Mouse (Mus musculus) layer of hippocampus, postnatal 14 days (tissue): Measurements from ENCODE around the gene Zmat3. TPM values are rescaled to one million over a fixed set of nuclear protein-coding genes. Genes with fewer than 3 reads are reported as not detected.
A peak's percentile ranks its signal among the peaks of the same experiment; 100 is the strongest.

Experiments
- DNase-seq, 2 experiments: peaks; one replicate each; pipeline ENCODE4 v3.0.0; 2021 to 2022; ENCODE audit warnings: low spot score in 2 of 2, mixed read lengths in 1 of 2
- total RNA-seq, 2 experiments: library from RNA; stranded (reverse); gene quantifications; 2 replicates each; pipeline ENCODE4 v1.2.3; 2021

Zmat3 gene
- total RNA-seq, 2 experiments from 2014 or later: 83.6 TPM

DNA sequence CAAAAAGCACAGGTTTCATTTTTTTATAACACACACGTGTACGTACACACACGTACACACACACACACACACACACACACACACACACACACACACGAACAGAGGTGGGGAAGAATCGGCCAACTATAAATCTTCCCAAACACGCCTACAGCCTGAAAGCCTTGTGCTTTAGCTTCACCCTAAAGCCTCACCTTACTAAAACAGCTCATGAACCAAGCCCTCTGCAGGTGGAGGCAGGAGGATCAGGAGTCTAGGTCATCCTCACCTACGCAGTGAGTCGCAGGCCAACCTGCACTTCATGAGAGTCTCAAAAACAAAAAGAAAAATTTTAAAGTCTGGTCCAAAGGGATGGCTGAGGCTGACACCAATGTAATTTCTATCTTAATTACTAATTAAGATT, 6.7 kb upstream of the Zmat3 start:
- DNase-seq: no peak

DNA sequence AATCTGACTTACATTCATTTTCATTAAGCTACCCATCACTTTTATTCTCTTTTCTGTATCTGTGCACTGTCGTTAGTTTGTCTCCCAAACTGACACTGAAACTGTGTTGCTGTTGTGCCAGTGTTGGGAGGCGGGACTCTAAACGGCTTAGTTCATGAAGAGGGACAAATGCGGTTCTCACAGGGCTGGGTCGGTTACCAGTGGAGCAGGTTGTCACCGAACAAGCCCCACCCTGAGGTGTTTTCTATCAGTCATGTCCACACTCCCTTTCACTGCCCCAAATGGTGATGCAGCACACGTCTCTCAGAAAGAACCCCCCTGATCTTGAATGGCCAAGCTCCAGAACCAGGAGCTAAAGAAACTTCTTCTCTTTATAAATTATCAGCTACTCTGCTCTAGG, 6.1 kb upstream of the Zmat3 start:
- DNase-seq: no peak

DNA sequence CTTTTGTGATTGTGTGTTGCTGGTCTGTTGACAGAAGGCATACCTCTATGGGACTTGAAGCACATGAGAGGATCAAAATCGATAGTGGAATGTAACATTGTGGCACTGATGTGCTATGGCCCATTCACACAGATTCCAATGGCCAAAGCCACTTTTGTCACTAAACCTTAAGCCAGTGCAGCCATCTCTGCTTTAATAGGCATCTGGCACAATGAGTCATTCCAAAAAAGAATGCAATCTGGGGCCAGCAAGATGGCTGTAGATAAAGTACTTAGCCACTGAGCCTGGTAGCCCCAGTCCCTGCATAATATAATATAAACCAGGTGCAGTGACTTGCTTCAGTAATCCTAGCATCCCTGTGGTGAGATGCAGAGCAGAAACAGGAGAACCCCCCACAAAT, 1.7 kb upstream of the Zmat3 start:
- no peak for DNase-seq

DNA sequence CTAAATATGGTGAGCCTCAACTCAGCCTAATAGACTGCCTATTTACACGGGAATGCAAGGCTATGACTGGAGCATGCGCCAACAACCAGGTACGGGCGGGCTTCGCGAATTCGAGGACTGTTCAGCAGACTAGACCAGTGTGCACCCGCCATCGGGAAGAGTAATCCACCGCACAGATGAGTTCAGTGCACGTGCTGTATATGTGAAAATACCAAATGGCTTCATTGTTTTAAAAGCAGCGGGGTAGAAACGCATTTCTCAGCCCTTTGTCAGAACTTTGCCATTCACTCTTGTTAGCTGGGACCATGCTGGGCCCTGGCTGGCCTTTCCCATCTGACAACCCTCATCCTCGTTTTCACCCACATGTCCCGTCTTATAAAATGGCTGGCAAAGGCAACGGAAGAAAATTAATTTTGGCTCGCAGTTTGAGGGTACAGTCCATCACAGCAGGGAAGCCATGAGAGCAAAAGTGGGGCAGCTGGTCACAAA, 476 bp upstream of the Zmat3 start:
- no peak for DNase-seq

DNA sequence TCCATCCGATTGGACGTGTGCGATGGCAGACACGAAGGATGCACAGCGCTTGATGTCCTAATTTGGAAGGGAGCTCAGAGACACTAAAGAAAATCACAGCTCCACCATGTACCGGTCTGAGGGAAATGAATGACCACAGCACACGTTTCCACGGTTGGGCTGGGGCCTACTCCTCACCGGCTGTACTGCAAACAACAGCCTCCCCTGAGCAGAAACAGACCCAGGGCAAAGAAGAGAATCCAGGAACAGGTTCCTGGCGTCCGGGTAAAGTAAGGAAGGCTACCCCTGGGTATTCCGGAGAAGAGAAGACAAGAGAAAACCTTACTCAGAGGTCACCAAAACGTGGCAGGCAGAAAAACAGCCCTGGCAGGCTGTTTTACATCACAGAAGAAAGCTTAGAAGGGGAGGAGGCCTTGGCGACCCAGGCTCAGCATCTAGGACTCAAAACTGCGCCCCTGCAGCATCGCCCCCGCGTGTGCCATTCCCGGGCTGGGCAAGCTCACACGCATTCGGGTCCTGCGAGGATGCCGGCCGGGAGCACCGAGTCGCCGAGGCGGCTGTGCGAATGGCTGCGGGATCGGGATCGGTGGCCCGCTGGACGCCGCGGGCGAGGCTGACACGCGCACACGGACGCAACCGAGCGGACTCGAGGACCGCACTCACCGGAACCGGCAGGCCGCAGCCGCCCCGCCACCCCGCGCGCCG, 821 bp downstream of the Zmat3 start:
- DNase-seq: peak in 1 of 2 experiments; percentile 16

DNA sequence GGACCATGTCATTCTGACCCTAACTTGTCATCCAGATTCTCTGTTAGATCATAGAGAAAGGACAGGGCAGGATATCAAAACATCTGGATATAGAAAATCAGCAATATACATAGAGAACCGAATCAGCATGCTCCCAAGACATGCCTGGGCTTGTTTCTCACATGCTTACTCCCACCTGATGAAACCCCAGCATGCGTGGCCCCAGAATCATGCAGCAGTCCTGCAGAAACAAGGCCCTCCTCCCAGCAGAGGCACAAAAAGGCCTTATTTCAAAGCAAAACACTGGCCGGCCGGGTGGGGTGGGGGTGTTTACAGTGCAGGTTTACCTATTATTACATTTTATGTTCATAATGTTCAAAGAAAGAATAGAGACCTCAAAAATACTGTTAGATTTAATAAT, 1.6 kb downstream of the Zmat3 start:
- DNase-seq: no peak

DNA sequence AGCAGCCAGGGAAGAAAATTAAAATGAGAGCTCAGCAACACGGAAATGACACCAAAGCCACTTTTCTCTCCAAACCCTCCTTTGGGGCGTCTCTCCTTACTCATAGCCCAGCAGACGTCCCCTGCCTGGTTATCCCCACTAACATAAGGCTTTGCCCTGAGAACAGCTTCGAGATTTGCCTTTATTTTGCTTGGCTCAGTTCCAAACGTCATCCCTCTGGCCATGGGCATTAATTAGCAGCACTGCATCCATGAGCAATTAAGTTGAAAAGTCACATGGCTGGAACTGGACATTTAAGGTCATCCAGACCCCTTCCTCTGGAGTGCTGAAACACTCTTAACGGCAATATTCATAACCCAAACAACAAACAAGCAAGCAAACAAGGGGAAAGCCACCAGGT, 4.6 kb downstream of the Zmat3 start:
- DNase-seq: no peak

DNA sequence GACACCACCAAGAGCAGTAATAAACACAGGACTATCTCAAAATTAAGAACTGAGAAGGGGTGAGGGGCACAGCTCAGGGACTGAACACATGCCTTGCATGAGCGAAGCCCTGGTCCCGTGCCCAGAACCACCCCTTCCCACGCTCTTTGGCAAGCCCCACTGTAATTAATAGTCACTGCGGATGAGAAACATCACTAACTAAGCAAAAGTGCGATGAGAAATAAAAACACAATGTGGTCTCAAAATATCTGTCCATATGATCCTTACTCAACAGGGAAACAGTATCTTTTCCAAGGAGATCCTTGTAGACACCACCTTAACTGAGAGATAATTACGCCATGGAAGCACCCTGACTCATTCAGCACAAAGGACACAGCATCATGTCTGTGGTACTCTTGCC, 17.9 kb downstream of the Zmat3 start:
- DNase-seq: peak; percentile 70 to 91

DNA sequence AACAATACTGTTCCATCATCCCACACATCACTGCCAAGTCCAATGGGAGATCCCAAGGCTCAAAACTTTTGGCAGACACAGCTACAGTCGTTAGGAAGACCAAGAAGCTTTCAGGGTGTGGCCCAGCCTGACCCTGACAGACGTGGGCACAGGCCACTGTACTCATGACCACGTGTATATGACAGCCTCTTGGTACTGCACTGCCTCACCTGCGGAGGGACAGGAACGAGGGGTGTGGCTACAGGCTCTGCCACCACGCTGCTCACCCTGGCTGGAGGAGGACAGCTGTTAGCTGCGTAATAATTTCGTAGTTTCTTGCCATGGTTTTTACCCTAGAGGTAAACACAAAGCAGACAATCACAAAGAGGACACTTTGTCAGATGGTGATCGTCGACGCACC, 20.6 kb downstream of the Zmat3 start:
- DNase-seq: no peak

DNA sequence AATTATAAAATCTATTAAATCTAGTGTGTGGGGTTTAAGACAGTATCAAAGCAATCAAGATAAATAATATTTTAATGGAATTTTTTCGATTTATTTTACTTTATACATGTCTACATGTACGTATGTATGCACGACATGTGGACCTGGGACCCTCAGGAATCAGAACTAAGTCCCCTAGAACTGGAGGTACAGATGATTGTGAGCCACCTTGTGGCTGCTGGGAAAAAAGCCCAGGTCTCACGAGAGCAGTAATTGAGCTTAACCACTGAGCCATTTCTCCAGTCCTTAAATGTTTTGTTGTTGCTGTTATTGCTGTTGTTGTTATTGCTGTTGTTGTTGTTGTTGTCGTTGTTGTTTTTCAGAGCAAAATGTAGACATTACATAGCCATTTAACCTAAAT, 21.0 kb downstream of the Zmat3 start:
- no peak for DNase-seq

DNA sequence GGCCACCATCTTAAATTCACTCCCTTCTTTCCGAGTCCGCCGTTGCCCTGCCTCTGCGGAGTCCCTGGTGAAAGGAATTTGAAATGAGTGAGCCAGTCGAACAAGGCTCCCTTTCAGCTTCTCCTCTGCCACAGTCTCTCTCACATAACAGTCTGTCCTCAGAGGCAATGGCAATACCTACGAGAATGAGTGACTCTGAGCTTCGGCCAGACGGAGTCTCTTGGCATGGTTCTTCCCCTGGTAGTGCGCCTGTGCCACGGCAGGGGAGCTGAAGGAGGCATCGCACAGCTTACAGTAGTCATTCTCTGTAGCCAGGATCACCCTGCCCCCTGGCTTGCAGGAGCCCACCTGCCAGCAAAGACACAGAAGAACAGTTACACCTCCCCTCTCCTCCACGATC, 22.4 kb downstream of the Zmat3 start:
- DNase-seq: peak; percentile 28 to 58

DNA sequence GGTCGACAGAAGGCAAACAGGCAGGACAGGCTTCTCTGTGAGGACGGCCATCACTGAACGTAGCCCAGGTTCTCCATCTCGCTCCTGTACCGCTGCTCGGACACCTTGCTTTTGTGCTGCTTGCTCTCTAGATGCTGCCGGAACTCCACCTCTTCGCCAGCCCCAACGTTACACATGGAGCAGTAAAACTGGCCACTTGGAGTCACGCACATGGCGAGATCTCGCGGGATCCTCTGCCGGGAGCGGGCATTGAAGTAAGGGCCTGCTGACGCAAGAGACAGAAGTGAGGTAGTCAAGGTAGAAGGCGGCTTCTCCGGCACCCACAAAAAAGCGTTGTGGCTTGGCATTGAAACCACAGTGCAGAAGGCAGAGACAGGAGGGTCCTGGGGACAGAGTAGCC, 24.4 kb downstream of the Zmat3 start:
- no peak for DNase-seq

DNA sequence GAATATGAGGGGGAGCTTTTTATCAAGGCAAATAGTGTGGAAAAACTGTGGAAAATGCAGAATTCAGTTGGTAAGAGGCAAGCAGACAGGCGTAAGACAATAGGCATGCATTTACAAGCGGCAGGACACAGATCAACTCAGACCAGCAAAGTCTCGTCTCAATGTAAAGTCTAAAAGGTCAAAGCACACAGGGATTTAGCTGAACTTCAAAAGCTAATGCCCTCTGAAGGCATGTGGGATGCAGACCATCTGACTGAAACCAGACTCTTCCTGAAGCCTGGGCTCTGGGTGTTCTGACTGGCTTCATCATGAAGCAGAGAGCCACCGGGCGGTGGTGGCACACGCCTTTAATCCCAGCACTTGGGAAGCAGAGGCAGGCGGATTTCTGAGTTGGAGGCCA, 27.6 kb downstream of the Zmat3 start:
- no peak for DNase-seq

DNA sequence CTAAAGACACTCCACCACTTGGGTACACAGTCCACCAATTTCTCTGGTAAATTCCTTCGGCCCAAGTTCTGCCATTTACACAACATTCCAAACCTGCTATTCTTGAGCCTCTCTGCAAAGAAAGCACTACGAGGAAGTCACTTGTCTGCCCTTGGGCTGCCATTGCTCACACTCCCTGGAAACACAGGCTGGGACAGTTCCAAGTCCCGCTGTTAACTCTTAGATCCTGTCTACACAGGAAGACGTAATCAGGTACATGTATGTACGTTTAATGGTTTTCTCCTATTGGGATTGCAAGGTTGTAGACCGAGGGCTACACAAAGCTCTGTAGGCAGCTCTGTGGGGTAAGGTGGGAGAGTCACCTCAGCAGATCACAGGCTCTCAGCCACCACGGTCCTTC, 28.0 kb downstream of the Zmat3 start:
- DNase-seq: no peak

DNA sequence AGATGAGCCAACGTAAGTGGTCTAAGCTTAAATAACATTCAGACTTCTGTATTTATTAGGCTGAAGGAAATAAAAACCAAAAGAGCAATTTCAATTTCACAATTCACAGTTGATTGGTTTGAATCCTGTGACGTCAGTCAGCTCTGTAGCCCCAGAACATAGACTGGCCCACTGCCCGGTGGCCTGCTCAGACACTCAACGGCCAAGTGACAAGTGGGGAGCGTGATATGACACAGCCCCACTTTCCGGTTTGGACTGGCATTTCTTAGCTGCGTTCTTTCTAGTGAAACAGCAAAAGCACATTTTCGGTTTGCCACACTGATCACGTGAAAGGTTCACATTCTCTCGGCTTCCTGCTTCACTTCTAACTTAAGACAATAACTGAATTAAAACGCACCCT, 30.9 kb downstream of the Zmat3 start:
- no peak for DNase-seq

DNA sequence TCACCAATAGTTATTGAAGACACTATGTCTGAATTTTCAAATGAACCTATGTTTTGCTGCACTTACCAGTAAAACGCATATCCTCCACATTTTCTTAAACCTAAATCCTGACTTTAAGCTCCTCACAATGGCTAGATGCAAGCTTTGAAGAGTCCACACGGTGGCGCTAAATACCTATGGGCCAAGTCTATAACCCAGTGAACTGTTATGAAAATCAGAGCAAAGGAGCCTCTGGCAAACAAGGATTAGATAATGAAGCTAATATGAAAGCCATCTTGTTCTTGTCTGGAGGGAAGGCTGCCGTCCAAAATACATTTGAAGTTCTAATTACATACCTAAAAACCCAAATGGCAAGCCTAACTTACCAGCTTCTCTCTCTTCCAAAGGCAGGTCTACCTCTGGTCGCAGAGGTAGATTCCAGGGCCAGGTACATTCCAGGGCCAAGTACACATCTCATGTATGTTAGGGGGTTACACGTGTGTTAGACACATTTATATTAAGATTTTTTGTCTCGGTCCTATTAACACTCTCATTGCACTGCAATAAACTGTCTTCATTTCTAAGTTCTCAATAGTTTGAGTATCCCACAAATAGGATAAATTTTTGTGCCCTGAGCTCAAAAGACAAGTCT, 32.2 kb downstream of the Zmat3 start:
- DNase-seq: peak; percentile 69 to 85

DNA sequence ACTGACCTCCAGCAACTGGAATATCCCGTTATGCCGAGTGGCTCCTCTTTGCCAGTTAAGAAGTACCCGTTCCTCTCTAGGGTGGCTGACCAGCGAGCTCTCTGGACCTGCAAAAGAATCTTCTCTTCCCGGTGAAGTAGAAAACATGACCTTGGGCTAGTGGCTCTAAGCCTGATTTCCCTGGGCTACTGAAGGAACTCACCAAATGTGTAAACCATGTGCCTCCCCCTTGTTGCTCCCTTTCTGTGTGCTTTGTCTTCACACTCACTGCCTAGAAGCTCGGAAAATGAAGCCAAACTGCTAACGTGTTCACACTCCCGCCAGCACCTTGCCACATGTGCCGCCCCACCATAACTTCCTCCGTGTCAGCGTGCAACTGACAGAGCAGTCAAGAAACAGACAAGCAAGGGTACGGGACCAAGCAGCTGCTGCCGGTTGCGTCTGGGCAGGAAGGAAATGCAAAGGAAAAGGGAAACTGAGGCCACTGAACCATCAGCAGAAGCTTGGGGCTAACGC, 47.9 kb downstream of the Zmat3 start:
- DNase-seq: no peak

DNA sequence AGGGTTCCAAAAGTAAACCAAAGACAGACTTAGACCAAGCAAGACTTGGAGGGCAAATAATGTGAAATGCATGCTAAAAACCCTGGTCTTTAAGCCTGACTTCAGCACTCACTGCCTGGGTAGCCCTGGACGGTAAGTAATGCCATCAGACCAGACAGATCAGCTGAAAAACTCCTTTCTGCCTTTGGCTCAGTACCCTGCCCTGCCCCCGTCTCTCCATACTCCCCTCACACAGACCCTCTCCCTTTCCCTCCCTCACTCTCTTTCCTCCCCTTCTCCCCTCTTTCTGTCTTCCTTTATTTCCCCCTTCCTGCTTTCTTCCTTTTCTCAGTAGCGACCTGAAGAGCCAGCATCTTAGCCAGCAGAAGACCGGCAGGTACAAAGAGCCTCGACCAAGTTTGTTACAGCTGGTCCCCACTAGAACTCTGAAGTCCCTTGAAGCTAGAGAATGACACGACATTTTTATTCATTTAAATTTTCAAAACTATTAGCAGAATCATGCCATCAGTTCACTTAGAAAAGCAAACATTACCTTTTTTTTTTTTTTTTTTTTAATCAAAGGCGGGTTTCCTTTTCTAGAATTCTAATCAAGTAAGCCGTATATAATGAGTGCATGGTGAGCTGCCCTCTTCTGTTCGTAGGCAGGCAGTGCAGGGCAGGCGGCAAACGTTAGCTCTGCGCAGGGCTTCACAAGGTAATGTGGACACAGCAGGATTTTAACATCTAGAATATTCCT, 48.5 kb downstream of the Zmat3 start:
- peak; percentile 48 to 50 for DNase-seq

DNA sequence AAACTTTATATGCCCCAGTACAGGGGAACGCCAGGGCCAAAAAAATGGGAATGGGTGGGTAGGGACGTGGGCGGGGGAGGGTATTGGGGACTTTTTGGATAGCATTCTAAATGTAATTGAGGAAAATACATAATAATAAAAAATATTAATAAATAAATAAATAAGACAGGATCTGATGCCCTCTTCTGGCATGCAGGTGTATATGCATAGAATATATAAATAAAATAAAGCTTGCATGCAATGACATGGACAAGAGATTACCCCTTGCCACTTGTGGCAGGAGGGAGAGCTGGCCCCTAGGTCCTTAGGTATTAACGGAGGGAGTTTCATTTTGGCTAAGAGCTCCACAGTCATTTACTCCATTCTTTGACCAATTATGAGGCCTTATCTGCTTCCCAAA, 51.1 kb downstream of the Zmat3 start:
- no peak for DNase-seq

DNA sequence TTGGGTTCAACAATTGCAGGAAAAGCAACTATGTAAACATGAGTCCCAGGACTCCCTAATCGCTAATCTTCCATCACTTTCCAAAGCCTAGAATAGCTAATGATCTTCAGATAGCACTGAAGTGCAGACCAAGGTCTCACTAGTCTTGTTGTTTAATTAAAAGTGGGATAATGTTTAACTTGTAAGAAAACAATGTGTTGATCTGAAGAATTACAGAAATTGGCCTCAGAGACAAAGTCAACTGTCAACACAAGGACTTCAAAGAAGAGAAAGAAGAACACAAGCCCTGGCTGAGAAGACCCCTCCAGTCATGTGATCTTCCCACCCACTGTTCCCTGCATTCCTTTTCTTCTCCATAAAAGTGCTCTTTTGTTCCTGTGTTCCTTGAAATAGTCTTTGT, 61.6 kb downstream of the Zmat3 start:
- no peak for DNase-seq

DNA sequence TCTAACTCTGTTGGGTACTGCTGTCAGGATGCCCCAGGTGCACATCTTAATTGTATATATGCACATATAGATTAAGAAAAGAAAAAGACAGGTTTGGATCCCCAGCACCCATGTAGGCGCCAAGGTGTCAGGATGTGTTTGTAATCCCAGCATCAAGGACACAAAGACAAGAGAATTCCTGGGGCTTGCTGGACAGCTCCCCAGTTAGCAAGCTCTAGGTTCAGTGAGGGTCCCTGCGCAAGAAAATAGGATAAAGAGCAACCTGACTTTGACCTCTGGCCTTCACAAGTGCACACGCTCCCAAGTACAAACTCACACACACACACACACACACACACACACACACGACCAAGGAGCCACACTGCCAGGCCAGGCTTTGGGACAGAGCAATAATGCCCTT, 73.8 kb downstream of the Zmat3 start:
- DNase-seq: no peak
